Mouse (Mus musculus) hindbrain, embryonic 12.5 days (tissue): ENCODE results near the gene Olfr1216. TPM values are rescaled to one million over a fixed set of nuclear protein-coding genes. Genes with fewer than 3 reads are reported as not detected.
"Not testable (repeated sequence)": the region's sequence is repeated elsewhere in the genome, so short reads cannot be mapped to it uniquely, and the experiment has no call there.

Experiments
- ATAC-seq: fragments of 200-750 bp; cut with Nextera tagmentation; 2 replicates; pipeline ENCODE4 v1.8.0; 2017; ENCODE audit warnings: moderate TSS enrichment; ENCODE audit not compliant: low FRiP score
- H3K27ac ChIP-seq: fragments of 300-500 bp; sonication (generic); 2 replicates; pipeline ENCODE4 v1.5.1; 2016; ENCODE audit warnings: mild to moderate bottlenecking
- H3K27me3 ChIP-seq: fragments of 300-500 bp; sonication (generic); 2 replicates; pipeline ENCODE4 v1.6.1; 2016; ENCODE audit warnings: mild to moderate bottlenecking
- H3K36me3 ChIP-seq: fragments of 300-500 bp; sonication (generic); 2 replicates; pipeline ENCODE4 v1.6.1; 2016; ENCODE audit warnings: mild to moderate bottlenecking
- H3K4me1 ChIP-seq: fragments of 300-500 bp; sonication (generic); 2 replicates; pipeline ENCODE4 v1.6.1; 2016
- H3K4me2 ChIP-seq: fragments of 300-500 bp; sonication (generic); replicated peaks from 2 replicates; pipeline ENCODE4 v1.6.1; 2016; ENCODE audit warnings: mild to moderate bottlenecking
- H3K4me3 ChIP-seq: fragments of 300-500 bp; sonication (generic); 2 replicates; pipeline ENCODE4 v1.5.1; 2016; ENCODE audit warnings: mild to moderate bottlenecking
- H3K9ac ChIP-seq: fragments of 300-500 bp; sonication (generic); 2 replicates; pipeline ENCODE4 v1.6.1; 2016; ENCODE audit warnings: mild to moderate bottlenecking, moderate library complexity
- H3K9me3 ChIP-seq: fragments of 300-500 bp; sonication (generic); replicated peaks from 2 replicates; pipeline ENCODE4 v1.6.1; 2016; ENCODE audit warnings: mild to moderate bottlenecking
- WGBS: fragments of 180-500 bp; shearing (Covaris S2); methylation state at CpG from one replicate; pipeline ENCODE4 v1.1.7; 2016; 5-methylcytosine and 5-hydroxymethylcytosine counted together
- polyA plus RNA-seq: library from polyadenylated mRNA; unstranded; fragments of >200 nt; fragmentation: Nextera tagmentation; extraction: Ambion mirVana; gene quantifications from 2 replicates; pipeline ENCODE4 v1.2.1, GENCODE M21; 2016

Gene Olfr1216
- polyA plus RNA-seq = not detected in 2 replicates

- Histone ChIP-seq H3K27me3 (no peaks in the 10 kb centered on the region), H3K4me3 (no peak within 1 kb of the TSS), H3K4me1 (no peaks in the 10 kb centered on the region), H3K27ac (no peak within 1 kb of the TSS), H3K9ac (no peak within 1 kb of the TSS), H3K9me3 (no peaks in the 10 kb centered on the region), H3K4me2 (no peak within 1 kb of the TSS), H3K36me3 (no peaks in the 10 kb centered on the region)
- WGBS = 81% methylated on average over 1 of the region's 1 CpGs
- no peak for ATAC-seq
Observed at GRCm38 (mm10) chr2:89018240-89018639, at the start of gene Olfr1216. Gene Olfr1216 (minus strand): TSS chr2:89018340.

DNA sequence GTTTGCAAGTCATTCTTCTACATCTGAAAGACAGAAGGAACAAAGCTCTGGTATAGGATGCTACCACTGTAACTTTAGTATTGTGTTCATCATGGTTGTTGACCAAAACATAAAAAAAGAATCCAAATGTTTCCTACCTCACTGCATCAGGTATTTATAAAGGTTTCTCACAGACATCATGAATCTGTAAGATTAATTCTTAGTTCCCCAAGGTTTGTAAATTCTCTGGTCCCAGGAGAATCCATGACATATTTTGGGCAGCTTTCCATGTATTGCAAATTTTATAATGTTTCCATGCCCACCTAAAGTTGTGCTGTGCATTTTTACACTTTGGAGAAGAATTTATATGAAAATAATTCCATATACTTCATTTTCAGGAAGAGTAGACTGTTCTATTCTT is 42.9 kb upstream of the Olfr1216 start, which contains the start of gene Olfr1218:
Gene Olfr1218, minus strand, starts transcription at position 101 of the 400 bp plus-strand sequence.
- Histone ChIP-seq H3K9me3 (no peaks in the 10 kb centered on the region), H3K9ac (no peak within 1 kb of the TSS), H3K27ac (no peak within 1 kb of the TSS), H3K4me1 (no peaks in the 10 kb centered on the region), H3K4me2 (no peak within 1 kb of the TSS), H3K27me3 (no peaks in the 10 kb centered on the region), H3K36me3 (no peaks in the 10 kb centered on the region), H3K4me3 (no peak within 1 kb of the TSS)
- no peak for ATAC-seq

DNA sequence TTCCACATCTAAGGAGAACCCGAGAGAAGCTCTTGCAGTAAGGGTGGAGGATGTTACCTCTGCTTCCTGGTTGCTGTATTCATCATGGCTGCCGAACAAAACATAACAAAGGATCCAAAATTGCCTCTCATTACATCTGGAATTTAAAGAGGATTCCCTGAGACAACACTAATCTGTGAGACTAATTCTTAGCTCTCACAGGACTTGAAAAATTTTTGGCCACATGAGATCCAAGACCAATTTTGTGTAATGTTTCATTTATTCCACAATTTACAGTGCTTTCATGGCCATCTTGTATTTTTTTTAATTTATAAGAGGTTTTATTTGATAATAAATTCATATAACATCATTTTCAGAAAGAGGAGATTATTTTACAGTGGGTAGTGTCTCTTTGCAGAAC is 13.8 kb upstream of the Olfr1216 start, which contains the start of gene Olfr1217:
Gene Olfr1217, minus strand, starts transcription at position 101 of the 400 bp plus-strand sequence.
- Histone ChIP-seq H3K36me3 (no peaks in the 10 kb centered on the region), H3K4me1 (no peaks in the 10 kb centered on the region), H3K4me3 (no peak within 1 kb of the TSS), H3K27ac (no peak within 1 kb of the TSS), H3K9ac (no peak within 1 kb of the TSS), H3K9me3 (no peaks in the 10 kb centered on the region), H3K27me3 (no peaks in the 10 kb centered on the region), H3K4me2 (no peak within 1 kb of the TSS)
- no peak for ATAC-seq
- WGBS = 77% methylated on average over 2 of the region's 2 CpGs

DNA sequence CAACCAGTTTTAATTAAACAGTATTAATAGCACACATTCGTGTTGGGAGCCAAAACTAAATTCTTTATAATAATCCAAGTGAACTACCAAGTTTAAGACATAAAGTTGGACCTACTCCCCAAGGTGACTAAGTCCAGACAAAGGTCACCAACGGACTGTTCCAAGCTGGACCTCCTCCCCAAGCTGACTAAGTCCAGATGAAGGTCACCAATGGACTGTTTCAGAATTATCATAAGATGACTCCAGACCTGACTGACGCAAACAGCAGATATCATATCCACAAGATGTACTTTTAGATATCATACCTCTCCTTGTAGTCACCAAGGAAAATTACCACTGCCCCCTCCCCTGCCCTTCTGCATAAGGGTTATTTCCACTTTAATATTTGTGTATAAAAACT is 3.3 kb upstream of the Olfr1216 start:
- H3K4me2 ChIP-seq, H3K9me3 ChIP-seq, H3K4me3 ChIP-seq, ATAC-seq, H3K27ac ChIP-seq, H3K9ac ChIP-seq, H3K36me3 ChIP-seq, H3K4me1 ChIP-seq, H3K27me3 ChIP-seq: not testable (repeated sequence)
- 76% methylated on average over 3 of the region's 3 CpGs for WGBS

DNA sequence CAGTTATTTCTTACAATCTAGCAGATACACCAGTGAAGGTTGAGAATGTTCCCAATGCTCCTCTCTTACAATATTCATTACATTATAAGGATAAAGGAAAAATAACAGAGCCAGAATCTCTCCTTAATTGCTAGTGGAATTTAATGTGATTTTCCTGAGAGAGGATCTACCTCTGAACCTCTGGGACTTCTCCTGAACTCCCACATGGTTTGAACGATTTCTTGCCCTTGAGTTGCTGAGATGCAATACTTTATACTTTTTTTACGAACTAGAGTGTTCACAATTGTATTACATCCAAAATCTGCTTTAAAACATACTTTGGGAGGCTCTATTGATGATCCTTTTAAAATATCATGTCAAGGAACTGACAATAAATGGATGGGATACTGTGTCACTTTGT is 11.3 kb downstream of the Olfr1216 start, which contains the start of gene Olfr1215:
Gene Olfr1215, minus strand, starts transcription at position 101 of the 400 bp plus-strand sequence.
- WGBS = 75% methylated on average over 2 of the region's 2 CpGs
- Histone ChIP-seq H3K36me3 (no peaks in the 10 kb centered on the region), H3K4me3 (no peak within 1 kb of the TSS), H3K9ac (no peak within 1 kb of the TSS), H3K4me2 (no peak within 1 kb of the TSS), H3K9me3 (no peaks in the 10 kb centered on the region), H3K4me1 (no peaks in the 10 kb centered on the region), H3K27ac (no peak within 1 kb of the TSS), H3K27me3 (no peaks in the 10 kb centered on the region)
- ATAC-seq = no peak

GRCm38 (mm10) chr2:88992553-88992952 is 25.6 kb downstream of the Olfr1216 start, which contains the start of gene Olfr1214:
Gene Olfr1214 (minus strand): TSS chr2:88992653.
- Histone ChIP-seq H3K36me3 (no peaks in the 10 kb centered on the region), H3K4me1 (no peaks in the 10 kb centered on the region), H3K4me2 (no peak within 1 kb of the TSS), H3K27me3 (no peaks in the 10 kb centered on the region), H3K9ac (no peak within 1 kb of the TSS), H3K4me3 (no peak within 1 kb of the TSS), H3K27ac (no peak within 1 kb of the TSS), H3K9me3 (no peaks in the 10 kb centered on the region)
- ATAC-seq = no peak
- WGBS = 83% methylated on average over 1 of the region's 1 CpGs

DNA sequence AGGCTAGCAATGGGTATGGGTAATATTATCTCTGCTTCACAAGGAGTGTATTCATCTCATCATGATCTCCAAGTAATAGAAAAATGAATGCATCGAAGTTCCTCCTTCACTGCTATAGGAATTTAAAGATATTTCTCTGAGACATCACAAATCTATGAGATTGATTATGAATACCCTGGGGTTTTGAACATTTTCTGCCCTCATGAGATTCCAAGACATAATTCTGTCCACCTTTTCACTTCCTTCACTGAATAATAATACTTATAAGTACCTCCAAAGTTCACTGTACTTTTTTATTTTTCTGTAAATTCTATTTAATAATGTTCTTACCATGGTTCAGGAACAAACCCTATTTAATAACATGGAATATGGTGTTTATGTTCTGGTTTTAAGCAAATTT is 38.0 kb downstream of the Olfr1216 start, which contains the start of gene Gm13762:
Gene Gm13762, minus strand, starts transcription at position 101 of the 400 bp plus-strand sequence.
- Histone ChIP-seq H3K4me1 (no peaks in the 10 kb centered on the region), H3K9ac (no peak within 1 kb of the TSS), H3K36me3 (no peaks in the 10 kb centered on the region), H3K9me3 (no peaks in the 10 kb centered on the region), H3K27me3 (no peaks in the 10 kb centered on the region), H3K4me3 (no peak within 1 kb of the TSS), H3K4me2 (no peak within 1 kb of the TSS), H3K27ac (no peak within 1 kb of the TSS)
- ATAC-seq = no peak
- WGBS = 88% methylated on average over 1 of the region's 1 CpGs

Other genes starting within 250 kb of the Olfr1216 start
- not detected in 2 replicates for gene Olfr1200, start 247.9 kb downstream of the Olfr1216 start, polyA plus RNA-seq
- gene Olfr1201, start 225.3 kb downstream of the Olfr1216 start, polyA plus RNA-seq = not detected in 2 replicates
- not detected in 2 replicates for gene Olfr1202, start 203.8 kb downstream of the Olfr1216 start, polyA plus RNA-seq
- gene Olfr1205, start 188.6 kb downstream of the Olfr1216 start, polyA plus RNA-seq = not detected in 2 replicates
- not detected in 2 replicates for gene Olfr1204, start 169.0 kb downstream of the Olfr1216 start, polyA plus RNA-seq
- gene Olfr1206, start 155.1 kb downstream of the Olfr1216 start, polyA plus RNA-seq = not detected in 2 replicates
- not detected in 2 replicates for gene Olfr1208, start 116.0 kb downstream of the Olfr1216 start, polyA plus RNA-seq
- gene Olfr1209, start 103.2 kb downstream of the Olfr1216 start, polyA plus RNA-seq = not detected in 2 replicates
- not detected in 2 replicates for gene Olfr1211, start 80.2 kb downstream of the Olfr1216 start, polyA plus RNA-seq
- not detected in 2 replicates for gene Olfr1212, start 64.4 kb downstream of the Olfr1216 start, polyA plus RNA-seq
- gene Gm13762, start 38.1 kb downstream of the Olfr1216 start, polyA plus RNA-seq = not detected in 2 replicates
- not detected in 2 replicates for gene Olfr1214, start 25.7 kb downstream of the Olfr1216 start, polyA plus RNA-seq
- not detected in 2 replicates for gene Olfr1215, start 11.4 kb downstream of the Olfr1216 start, polyA plus RNA-seq
- gene Olfr1217, start 13.7 kb upstream of the Olfr1216 start, polyA plus RNA-seq = not detected in 2 replicates
- gene Olfr1218, start 42.8 kb upstream of the Olfr1216 start, polyA plus RNA-seq = not detected in 2 replicates
- gene Olfr1219, start 65.2 kb upstream of the Olfr1216 start, polyA plus RNA-seq = not detected in 2 replicates
- gene Olfr1220, start 88.5 kb upstream of the Olfr1216 start, polyA plus RNA-seq = not detected in 2 replicates
- gene Olfr1221, start 98.9 kb upstream of the Olfr1216 start, polyA plus RNA-seq = not detected in 2 replicates
- not detected in 2 replicates for gene Olfr1222, start 114.7 kb upstream of the Olfr1216 start, polyA plus RNA-seq
- not detected in 2 replicates for gene Olfr1223, start 133.2 kb upstream of the Olfr1216 start, polyA plus RNA-seq
- not detected in 2 replicates for gene Olfr1224-ps1, start 145.8 kb upstream of the Olfr1216 start, polyA plus RNA-seq
- not detected in 2 replicates for gene Olfr1225, start 156.3 kb upstream of the Olfr1216 start, polyA plus RNA-seq
- gene Olfr1226, start 181.7 kb upstream of the Olfr1216 start, polyA plus RNA-seq = not detected in 2 replicates
- gene Olfr1228, start 235.7 kb upstream of the Olfr1216 start, polyA plus RNA-seq = not detected in 2 replicates